Mouse (Mus musculus) midbrain, embryonic 10.5 days (tissue): ENCODE data around the gene Agpat2. TPM values are rescaled to one million over a fixed set of nuclear protein-coding genes. Genes with fewer than 3 reads are reported as not detected.

Experiments
- DNase-seq: peaks from one replicate; pipeline ENCODE4 v3.0.0-alpha.2; 2017; ENCODE audit warnings: low spot score
- H3K27ac ChIP-seq: fragments of 300-500 bp; sonication (generic); replicated peaks from 2 replicates; pipeline ENCODE4 v1.5.1; 2016; ENCODE audit warnings: mild to moderate bottlenecking
- H3K27me3 ChIP-seq: fragments of 300-500 bp; sonication (generic); 2 replicates; pipeline ENCODE4 v1.6.1; 2016; ENCODE audit warnings: low read depth, mild to moderate bottlenecking; ENCODE audit not compliant: poor library complexity, severe bottlenecking
- H3K36me3 ChIP-seq: fragments of 300-500 bp; sonication (generic); 2 replicates; pipeline ENCODE4 v1.6.1; 2016; ENCODE audit warnings: mild to moderate bottlenecking, moderate library complexity
- H3K4me1 ChIP-seq: fragments of 300-500 bp; sonication (generic); 2 replicates; pipeline ENCODE4 v1.6.1; 2016
- H3K4me3 ChIP-seq: fragments of 300-500 bp; sonication (generic); 2 replicates; pipeline ENCODE4 v1.5.1; 2016; ENCODE audit warnings: mild to moderate bottlenecking, moderate library complexity
- H3K9me3 ChIP-seq: fragments of 300-500 bp; sonication (generic); replicated peaks from 2 replicates; pipeline ENCODE4 v1.6.1; 2016; ENCODE audit warnings: mild to moderate bottlenecking
- whole genome bisulfite sequencing: fragments of 180-500 bp; shearing (Covaris S2); methylation state at CpG from one replicate; pipeline ENCODE4 v1.1.7; 2016; 5-methylcytosine and 5-hydroxymethylcytosine counted together
- polyA plus RNA-seq: library from polyadenylated mRNA; unstranded; fragments of >200 nt; fragmentation: Nextera tagmentation; extraction: Ambion mirVana; gene quantifications from 2 replicates; pipeline ENCODE4 v1.2.1, GENCODE M21; 2016

The Agpat2 gene
- polyA plus RNA-seq, 1 experiment from 2014 or later, result 10.6 TPM

- WGBS, result 92% methylated on average over 1 of the region's 1 CpGs
- Histone ChIP-seq H3K9me3 (no peaks in the 10 kb centered on the region), H3K36me3 (no peaks in the 10 kb centered on the region), H3K4me1 (peaks cover 19% of the 10 kb centered on the region), H3K27me3 (peaks cover 58% of the 10 kb centered on the region), H3K4me3 (no peak overlapping the region), H3K27ac (no peak overlapping the region)
- DNase-seq, result no peak
Measured at GRCm38 (mm10) chr2:26601595-26601994, 2.6 kb downstream of the Agpat2 start.

GRCm38 (mm10) chr2:26600664-26601063 lies 3.6 kb downstream of the Agpat2 start:
- Histone ChIP-seq H3K4me3 (no peak overlapping the region), H3K36me3 (no peaks in the 10 kb centered on the region), H3K4me1 (peaks cover 19% of the 10 kb centered on the region), H3K27ac (no peak overlapping the region), H3K9me3 (no peaks in the 10 kb centered on the region), H3K27me3 (peaks cover 49% of the 10 kb centered on the region)
- 93% methylated on average over 2 of the region's 2 CpGs for WGBS
- DNase-seq, result no peak

- peaks cover 42% of the 10 kb centered on the region for H3K27me3 ChIP-seq
- no peak overlapping the region for H3K4me3 ChIP-seq
- no peaks in the 10 kb centered on the region for H3K9me3 ChIP-seq
- no peak overlapping the region for H3K27ac ChIP-seq
- no peak for DNase-seq
- WGBS, result 87% methylated on average over 4 of the region's 4 CpGs
- H3K36me3 ChIP-seq, result no peaks in the 10 kb centered on the region
- peaks cover 19% of the 10 kb centered on the region for H3K4me1 ChIP-seq
Measured at GRCm38 (mm10) chr2:26599965-26600364, 4.3 kb downstream of the Agpat2 start.

- H3K4me3 ChIP-seq, result no peak overlapping the region
- no peaks in the 10 kb centered on the region for H3K9me3 ChIP-seq
- no peaks in the 10 kb centered on the region for H3K36me3 ChIP-seq
- WGBS, result 88% methylated on average over 3 of the region's 3 CpGs
- peaks cover 7% of the 10 kb centered on the region for H3K4me1 ChIP-seq
- DNase-seq, result no peak
- H3K27me3 ChIP-seq, result peaks cover 27% of the 10 kb centered on the region
- H3K27ac ChIP-seq, result no peak overlapping the region
Measured at GRCm38 (mm10) chr2:26598462-26598861, 5.8 kb downstream of the Agpat2 start.

GRCm38 (mm10) chr2:26597810-26598209 lies 6.4 kb downstream of the Agpat2 start:
- 90% methylated on average over 2 of the region's 2 CpGs for WGBS
- DNase-seq, result no peak
- no peak overlapping the region for H3K27ac ChIP-seq
- H3K4me3 ChIP-seq, result no peak overlapping the region
- H3K9me3 ChIP-seq, result no peaks in the 10 kb centered on the region
- peaks cover 20% of the 10 kb centered on the region for H3K27me3 ChIP-seq
- H3K36me3 ChIP-seq, result no peaks in the 10 kb centered on the region
- H3K4me1 ChIP-seq, result peaks cover under 1% of the 10 kb centered on the region; the same call in 1 of the 2 replicates

GRCm38 (mm10) chr2:26596898-26597297 lies 7.3 kb downstream of the Agpat2 start:
- Histone ChIP-seq H3K27ac (no peak overlapping the region), H3K4me1 (no peaks in the 10 kb centered on the region), H3K9me3 (no peaks in the 10 kb centered on the region), H3K27me3 (peaks cover 11% of the 10 kb centered on the region), H3K4me3 (no peak overlapping the region), H3K36me3 (no peaks in the 10 kb centered on the region)
- 96% methylated on average over 3 of the region's 3 CpGs for WGBS
- no peak for DNase-seq

- H3K27ac ChIP-seq, result no peak overlapping the region
- no peaks in the 10 kb centered on the region for H3K9me3 ChIP-seq
- H3K4me3 ChIP-seq, result no peak overlapping the region
- no peaks in the 10 kb centered on the region for H3K36me3 ChIP-seq
- no peak for DNase-seq
- H3K4me1 ChIP-seq, result no peaks in the 10 kb centered on the region
- H3K27me3 ChIP-seq, result peaks cover 1% of the 10 kb centered on the region; the same call in 1 of the 2 replicates
- 91% methylated on average over 11 of the region's 11 CpGs for WGBS
Measured at GRCm38 (mm10) chr2:26595725-26596435, 8.3 kb downstream of the Agpat2 start.

- H3K27me3 ChIP-seq, result no peaks in the 10 kb centered on the region
- H3K9me3 ChIP-seq, result no peaks in the 10 kb centered on the region
- 84% methylated on average over 6 of the region's 6 CpGs for WGBS
- H3K4me3 ChIP-seq, result no peak overlapping the region
- DNase-seq, result no peak
- H3K36me3 ChIP-seq, result no peaks in the 10 kb centered on the region
- H3K4me1 ChIP-seq, result no peaks in the 10 kb centered on the region
- H3K27ac ChIP-seq, result no peak overlapping the region
Measured at GRCm38 (mm10) chr2:26594934-26595724, 9.1 kb downstream of the Agpat2 start.

- no peaks in the 10 kb centered on the region for H3K9me3 ChIP-seq
- DNase-seq, result no peak
- no peaks in the 10 kb centered on the region for H3K27me3 ChIP-seq
- no peak overlapping the region for H3K4me3 ChIP-seq
- no peak overlapping the region for H3K27ac ChIP-seq
- H3K4me1 ChIP-seq, result no peaks in the 10 kb centered on the region
- no peaks in the 10 kb centered on the region for H3K36me3 ChIP-seq
- 90% methylated on average over 7 of the region's 7 CpGs for WGBS
Measured at GRCm38 (mm10) chr2:26594461-26594933, 9.7 kb downstream of the Agpat2 start.

GRCm38 (mm10) chr2:26594022-26594346 lies 10.2 kb downstream of the Agpat2 start:
- Histone ChIP-seq H3K27ac (no peak overlapping the region), H3K4me1 (peaks cover under 1% of the 10 kb centered on the region; the same call in 1 of the 2 replicates), H3K9me3 (no peaks in the 10 kb centered on the region), H3K36me3 (no peaks in the 10 kb centered on the region), H3K27me3 (no peaks in the 10 kb centered on the region), H3K4me3 (no peak overlapping the region)
- 72% methylated on average over 9 of the region's 9 CpGs for WGBS
- no peak for DNase-seq

- Histone ChIP-seq H3K27ac (no peak overlapping the region), H3K4me1 (peaks cover 6% of the 10 kb centered on the region), H3K27me3 (no peaks in the 10 kb centered on the region), H3K4me3 (no peak overlapping the region), H3K9me3 (no peaks in the 10 kb centered on the region), H3K36me3 (no peaks in the 10 kb centered on the region)
- 79% methylated on average over 9 of the region's 9 CpGs for WGBS
- no peak for DNase-seq
Measured at GRCm38 (mm10) chr2:26593211-26594021, 10.8 kb downstream of the Agpat2 start.

GRCm38 (mm10) chr2:26591416-26591815 lies 12.8 kb downstream of the Agpat2 start:
- Histone ChIP-seq H3K9me3 (no peaks in the 10 kb centered on the region), H3K27me3 (no peaks in the 10 kb centered on the region), H3K36me3 (no peaks in the 10 kb centered on the region), H3K27ac (no peak overlapping the region), H3K4me1 (peaks cover 26% of the 10 kb centered on the region), H3K4me3 (no peak overlapping the region)
- DNase-seq, result no peak
- WGBS, result 91% methylated on average over 12 of the region's 12 CpGs
